Mouse (Mus musculus): ENCODE results near the gene Shkbp1.

- no peak for TF ChIP-seq POLR2A (IDR thresholded peaks at IDR 0.05; ENCODE audit: borderline replicate concordance, low read depth, low read length)
- TF ChIP-seq CTCF (IDR thresholded peaks at IDR 0.05; ENCODE audit: low read depth, low read length) = no peak
These were observed 18.5 kb downstream of the Shkbp1 start, which contains the start of gene Ltbp4 for GRCm38 (mm10) chr7:27337175-27337853.
